Mouse (Mus musculus): ENCODE measurements around the gene Msln. TPM values are rescaled to one million over a fixed set of nuclear protein-coding genes. Genes with fewer than 3 reads are reported as not detected.
"Not testable (repeated sequence)": the region's sequence is repeated elsewhere in the genome, so short reads cannot be mapped to it uniquely, and the experiment has no call there.

Msln gene
- total RNA-seq, 2 experiments from 2014 or later = 21.2 to 28.5 TPM

DNA sequence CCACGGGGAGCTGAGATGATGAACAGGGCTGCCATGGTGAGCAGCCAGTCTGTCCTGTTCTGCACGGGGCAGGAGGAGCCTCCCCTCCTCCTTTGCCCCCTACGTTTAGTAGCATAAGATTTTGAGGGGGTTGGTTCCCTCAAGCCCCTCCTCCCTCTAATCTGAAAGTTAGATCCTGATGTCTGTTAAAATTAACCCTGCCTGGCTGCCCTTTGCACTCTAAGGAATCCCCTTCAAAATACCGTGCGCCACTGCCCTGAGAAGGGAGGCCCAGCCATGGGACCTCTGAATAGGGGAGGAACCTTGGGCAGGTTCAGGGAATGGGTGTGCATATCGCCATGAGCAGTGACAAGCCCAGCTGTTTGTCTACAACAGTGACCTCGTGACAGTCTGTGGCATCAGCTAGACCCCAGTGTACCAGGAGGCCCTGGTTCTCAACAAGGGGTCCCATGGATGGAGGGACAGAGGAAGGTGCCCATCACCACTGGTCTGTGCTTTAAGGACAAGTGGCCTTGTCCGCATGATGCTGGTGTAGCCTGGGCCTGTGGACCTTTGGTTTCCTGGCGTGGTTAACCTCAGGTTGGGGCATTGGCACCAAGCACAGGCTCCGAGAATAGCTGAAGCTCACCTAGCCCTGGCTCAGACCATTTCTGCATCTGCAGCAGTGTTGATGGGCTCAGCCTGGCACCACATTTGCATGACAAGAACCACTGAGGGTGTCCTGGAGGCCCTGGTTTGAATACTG, 21.3 kb upstream of the Msln start:
- intact Hi-C loops (cut with DNase I) = loop anchor here (10.0 kb wide), 1 partner anchor 479 kb away; the partner anchor contains the start of gene Luc7l
- DNase-seq (ENCODE audit: low spot score) = no peak

DNA sequence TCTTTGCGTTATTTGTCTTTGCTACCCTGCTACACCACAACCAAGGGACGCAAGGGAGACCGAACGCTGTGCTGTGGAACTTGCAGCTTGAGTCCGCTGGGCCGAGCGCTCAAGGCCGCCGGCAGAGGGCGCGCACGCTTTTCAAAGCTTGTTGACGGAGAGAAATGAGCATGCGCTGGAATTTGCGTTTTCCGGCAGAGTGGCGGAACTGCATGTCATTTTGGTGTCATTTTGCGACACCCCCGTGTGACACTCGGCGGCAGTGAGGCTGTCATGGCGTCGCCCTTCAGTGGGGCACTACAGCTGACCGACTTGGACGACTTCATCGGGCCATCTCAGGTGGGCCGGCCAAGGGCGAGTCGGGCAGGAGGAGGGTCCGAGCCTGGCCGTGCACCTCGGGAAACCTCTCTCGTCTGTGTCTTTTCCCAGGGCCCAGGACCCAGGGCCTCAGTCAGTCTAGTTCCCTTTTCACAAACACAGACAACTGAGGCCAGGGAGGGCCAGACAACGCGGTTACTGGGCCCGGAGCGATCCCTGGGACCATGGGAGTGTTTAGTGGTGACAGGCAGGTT, 19.5 kb upstream of the Msln start, which contains the start of gene Narfl:
Gene Narfl (plus strand): TSS at position 228 of the 572 bp plus-strand sequence.
- intact Hi-C loops (cut with DNase I) = loop anchor here (1.0 to 10.0 kb wide), 2 partner anchors 28 to 481 kb away; partner anchors contain the start of gene Luc7l
- DNase-seq (ENCODE audit: low spot score) = peak; percentile 89

DNA sequence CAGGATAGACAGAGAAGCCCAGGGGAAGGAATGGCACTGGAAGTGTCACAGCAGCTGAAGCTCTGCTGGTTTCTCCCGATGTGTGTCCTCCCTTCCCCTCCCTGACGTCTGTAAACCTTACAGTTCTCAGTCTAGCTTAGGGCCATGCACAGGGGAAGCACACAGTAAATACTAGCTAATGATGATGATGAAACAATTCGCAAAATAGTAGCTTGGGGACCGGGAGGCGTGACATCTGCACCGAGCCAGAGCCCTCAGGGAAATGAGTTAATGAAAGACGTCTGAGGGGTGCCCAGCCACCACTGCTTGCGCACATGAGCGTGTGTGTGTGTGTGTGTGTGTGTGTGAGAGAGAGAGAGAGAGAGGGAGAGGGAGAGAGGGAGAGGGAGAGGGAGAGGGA, 15.2 kb upstream of the Msln start:
- intact Hi-C loops (cut with DNase I) = no loop called here
- DNase-seq (ENCODE audit: low spot score) = no peak

DNA sequence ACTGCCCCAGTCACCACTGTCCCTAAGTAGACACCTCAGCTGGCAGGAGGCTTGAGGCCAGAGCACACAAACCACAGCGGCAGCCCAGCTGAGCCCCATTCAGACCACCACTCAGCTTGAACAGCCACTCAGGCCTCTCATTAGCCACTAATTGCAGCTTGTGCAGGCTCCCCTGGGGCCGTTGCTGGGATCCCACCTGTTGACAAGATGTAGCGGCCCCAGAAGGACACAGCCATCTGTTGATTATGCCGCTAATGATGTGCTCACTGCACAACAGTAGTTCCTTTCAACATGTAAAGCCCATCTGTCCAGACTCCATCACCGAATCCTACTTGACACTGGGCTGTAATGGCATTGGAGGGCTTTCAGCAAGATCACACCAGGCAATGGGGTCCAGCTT, 11.7 kb upstream of the Msln start:
- intact Hi-C loops (cut with DNase I) = no loop called here
- no peak for DNase-seq (ENCODE audit: low spot score)

DNA sequence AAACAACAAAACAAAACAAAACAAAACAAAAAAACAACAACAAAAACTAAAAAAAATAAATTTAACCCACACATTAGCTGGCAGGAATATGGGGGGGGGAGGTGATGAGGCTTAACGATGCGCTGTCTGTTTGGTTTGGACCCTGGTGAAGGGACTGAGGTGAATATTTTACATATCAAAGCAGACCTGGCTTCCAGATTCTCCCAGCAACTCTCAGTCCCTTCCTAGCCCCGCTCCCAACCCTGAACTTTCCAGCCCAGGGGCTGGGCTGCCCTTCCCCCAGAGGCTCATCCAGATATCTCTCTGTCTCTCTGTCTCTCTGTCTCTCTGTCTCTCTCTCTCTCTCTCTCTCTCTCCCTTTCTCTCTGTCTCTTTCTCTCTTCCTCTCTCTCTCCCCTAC, 8.4 kb upstream of the Msln start:
- no peak for DNase-seq (ENCODE audit: low spot score)
- intact Hi-C loops (cut with DNase I) = no loop called here

DNA sequence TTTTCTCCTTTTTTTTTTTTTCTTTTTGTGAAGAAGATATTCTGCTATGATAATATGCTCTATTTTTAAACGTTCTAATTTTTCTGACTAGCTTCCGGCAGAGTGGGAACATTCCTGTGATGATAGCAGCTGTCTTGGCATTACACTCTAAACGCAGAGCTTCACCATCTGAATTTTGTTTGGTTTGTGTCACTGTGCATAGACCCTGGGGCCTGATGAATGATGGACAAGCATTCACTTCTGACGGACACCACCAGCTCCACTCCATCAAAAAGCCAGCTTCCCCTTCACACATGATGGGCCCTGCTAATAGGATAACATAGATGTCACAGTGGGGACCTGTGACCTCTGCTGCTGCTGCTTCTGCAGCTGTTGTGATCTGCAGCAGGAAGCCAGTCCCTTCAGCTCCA, 7.4 kb upstream of the Msln start:
- DNase-seq (ENCODE audit: low spot score) = no peak
- intact Hi-C loops (cut with DNase I) = no loop called here

DNA sequence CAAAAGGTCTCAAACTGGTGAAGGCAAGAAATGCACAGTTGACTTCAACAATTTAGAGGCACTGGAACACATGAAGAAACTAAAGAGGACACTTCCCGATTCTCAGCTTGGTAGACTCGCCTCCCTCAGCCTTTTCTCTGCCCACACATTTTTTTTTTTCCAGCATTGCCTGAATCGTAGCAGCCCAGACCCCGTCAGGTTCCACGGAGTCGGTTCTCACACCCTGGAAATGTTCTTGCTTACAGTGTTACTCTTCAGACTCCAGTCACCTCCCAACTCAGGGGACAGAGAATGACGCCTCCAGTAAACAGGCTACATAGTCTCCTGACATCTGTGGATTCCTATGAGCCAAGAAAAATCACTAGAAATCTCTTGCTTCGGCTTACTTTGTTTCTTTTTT, 6.0 kb upstream of the Msln start:
- intact Hi-C loops (cut with DNase I) = no loop called here
- no peak for DNase-seq (ENCODE audit: low spot score)

DNA sequence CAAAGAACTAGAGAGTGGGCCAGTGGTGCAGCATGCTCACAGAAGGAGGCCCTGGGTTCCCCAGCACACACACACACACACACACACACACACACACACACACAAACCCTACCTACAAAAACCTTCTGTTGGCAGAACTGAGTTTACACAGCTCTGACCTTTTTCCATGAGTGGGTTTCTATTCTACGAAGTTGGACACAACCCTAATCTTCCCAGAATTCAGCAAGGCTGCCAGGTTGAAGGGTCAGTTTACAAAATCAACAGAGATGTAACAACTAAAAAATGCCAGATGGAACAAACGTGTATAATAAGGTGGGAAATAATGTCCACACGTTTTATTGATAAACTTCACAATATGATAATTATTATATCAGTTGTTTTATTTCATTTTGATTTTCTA, 3.5 kb upstream of the Msln start:
- DNase-seq (ENCODE audit: low spot score) = no peak
- intact Hi-C loops (cut with DNase I) = no loop called here

DNA sequence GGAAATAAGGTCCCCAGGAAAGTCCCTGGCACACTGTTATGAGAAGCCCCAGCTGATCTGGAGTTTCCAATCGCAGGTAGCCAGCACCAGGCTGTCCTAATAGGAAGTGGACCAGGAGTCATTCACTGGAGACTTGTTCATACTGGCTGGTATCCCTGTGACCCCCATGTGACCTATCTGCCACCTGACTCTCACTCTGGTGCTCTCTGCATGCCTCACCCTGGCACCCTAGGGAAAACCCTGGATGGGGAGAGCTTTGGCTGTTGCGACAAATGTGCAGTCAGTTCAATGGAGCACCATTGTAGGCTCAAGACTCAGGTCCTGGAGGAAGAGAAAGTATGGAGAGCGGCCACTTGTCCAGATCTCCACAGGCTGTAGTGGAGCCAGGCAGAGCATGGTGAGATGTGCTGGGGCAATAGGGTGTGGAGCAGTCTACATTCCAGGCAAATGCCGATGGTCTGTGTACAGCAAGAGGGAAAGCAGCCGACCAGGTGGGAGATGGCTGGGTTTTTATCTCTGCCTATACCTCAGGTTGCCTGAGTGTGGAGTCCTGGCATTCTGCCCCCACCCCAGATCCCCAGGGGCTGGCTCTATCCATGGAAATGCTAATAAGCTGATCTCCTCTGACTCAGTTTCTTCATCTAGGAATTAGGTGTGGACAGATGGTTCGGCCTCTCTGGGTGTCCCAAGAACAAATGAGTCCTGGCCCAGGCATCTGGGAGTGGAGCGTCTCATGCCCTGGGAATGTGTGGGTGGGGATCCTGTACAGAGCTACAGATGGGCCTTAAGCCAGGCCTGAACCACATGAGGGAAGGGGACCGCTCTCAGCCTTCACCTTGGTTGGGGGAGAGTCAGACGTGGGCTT, 2.4 kb upstream of the Msln start:
- DNase-seq (ENCODE audit: low spot score) = no peak
- intact Hi-C loops (cut with DNase I) = no loop called here

DNA sequence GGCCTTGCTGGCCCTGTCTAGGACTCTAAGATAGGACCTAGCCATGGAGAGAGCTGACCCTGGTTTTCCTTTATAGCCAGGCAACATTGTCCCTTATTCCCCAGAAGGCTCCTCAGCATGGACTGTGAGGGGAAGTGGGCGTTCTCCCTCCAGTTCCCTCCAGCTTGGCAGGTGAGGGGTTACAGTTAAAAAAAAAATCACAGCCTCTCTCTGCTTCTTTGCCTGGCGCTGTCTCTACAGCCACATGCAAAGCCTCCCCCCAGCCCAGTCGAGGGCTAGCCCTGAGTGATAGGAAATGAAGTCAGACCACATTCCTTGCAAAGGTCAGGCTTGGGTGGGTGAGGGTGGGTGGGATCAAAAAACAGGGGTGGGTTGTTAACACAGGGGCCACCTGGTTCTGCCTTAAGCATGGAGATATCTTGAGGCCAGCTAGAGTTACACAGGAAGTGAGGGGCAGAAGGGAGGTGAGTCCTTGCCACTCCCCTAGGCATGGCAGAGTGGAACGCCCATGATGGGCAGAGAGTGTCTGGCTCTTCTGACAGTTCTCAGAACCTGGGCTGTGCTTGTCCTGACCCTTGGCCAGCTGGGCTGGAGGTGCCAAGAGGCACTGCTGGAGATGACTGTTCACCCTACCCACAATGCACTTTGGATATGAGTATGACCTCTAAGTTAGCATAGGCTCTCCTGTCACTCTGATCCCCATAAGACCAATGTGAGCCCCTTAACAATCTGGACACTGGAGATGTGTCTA, 1.6 kb upstream of the Msln start:
- intact Hi-C loops (cut with DNase I) = no loop called here
- no peak for DNase-seq (ENCODE audit: low spot score)

DNA sequence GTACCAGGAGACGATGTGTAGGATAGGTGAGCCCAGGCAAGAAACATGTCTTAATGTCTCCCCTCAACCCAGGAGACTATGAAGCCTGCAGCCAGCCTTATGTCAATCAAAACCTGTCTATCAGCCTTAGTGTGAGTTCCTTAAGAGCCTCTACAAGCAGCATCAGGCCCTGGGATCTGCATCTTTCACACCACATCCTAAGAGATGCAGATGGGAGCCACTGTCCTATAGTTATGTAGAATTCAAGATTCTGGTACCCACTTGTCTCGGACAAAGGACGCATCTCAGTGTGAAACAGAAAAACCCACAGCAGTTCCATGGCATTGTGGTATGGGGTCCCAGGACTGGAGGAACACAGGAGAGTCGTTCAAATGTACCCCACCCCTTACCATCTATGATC, 908 bp upstream of the Msln start:
- no peak for DNase-seq (ENCODE audit: low spot score)
- intact Hi-C loops (cut with DNase I) = no loop called here

DNA sequence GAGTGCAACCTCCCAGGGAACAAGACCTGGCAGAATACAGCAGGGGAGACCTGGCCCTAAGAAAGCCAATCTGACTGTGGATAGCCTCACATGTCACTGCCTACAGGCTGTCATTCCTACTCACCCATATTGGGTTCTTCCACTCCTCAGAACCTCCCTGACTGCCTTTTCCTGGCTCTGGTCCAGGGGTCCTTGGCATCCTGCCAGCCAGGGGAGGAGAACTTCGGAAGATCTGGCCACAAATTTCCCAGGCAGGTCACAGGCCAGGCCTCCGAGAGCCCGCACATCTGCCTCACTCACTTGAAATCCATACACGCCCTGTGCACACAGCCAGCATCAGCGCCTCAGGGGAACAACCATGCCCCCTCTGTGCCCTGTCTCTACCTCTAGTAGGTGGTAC, 2.7 kb downstream of the Msln start:
- intact Hi-C loops (cut with DNase I) = no loop called here
- no peak for DNase-seq (ENCODE audit: low spot score)

DNA sequence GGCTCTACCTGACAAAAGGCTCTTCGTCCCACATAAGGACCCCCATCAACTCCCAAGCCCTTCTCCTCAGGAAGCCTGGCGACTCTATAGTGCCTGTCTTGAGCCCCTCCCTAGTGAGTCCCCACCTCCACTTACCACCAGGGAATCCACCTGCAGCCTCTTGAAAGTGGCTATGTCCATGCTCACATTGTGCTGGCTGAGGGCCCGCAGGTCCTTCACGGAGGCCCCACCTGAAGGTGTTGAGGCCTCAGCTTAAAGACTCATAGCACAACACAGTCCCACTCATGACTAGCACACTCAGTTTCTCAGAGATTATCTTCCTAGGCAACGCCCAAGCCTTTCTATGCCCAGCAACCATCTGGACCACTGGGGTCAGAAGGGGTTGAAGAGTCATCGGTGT, 4.9 kb downstream of the Msln start:
- DNase-seq (ENCODE audit: low spot score) = no peak
- intact Hi-C loops (cut with DNase I) = no loop called here

DNA sequence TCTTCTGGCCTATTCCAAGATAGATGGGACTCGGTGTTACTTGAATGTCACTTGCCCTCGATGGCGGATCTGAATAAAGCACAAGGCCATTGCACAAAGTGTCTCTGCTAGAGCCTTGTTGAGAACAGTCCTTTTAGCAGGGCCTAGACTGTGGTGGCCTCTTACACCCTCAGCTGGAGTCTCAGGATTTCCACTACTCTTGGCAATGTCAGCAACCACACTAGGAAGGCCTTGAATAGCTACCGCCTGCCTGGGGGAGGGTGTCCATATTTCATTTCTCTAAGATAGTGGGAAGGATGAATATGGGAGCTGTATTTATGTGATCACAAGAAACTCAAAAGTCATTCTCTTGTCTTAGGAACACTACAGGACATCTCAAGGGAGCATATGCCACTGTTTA, 5.9 kb downstream of the Msln start:
- intact Hi-C loops (cut with DNase I) = no loop called here
- DNase-seq (ENCODE audit: low spot score) = no peak

DNA sequence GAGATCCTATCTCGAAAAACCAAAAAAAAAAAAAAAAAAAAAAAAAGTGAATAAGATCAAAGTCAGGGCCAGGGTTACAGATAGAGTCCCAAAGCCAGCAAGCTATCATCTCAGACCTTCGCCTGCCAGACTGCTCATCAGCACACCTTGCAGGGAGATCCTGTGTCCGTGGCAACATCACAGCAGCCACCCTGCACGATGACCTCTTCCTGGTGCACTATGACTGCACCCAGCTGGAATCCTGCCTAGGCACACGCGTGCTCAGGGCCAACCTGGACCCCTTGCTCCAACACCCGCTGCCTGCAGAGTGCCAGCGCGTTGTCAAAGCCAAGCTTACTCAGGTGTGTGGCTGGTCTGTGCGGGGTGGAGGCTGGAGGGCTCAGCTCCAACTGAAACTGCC, 9.9 kb downstream of the Msln start:
- intact Hi-C loops (cut with DNase I) = no loop called here
- no peak for DNase-seq (ENCODE audit: low spot score)

DNA sequence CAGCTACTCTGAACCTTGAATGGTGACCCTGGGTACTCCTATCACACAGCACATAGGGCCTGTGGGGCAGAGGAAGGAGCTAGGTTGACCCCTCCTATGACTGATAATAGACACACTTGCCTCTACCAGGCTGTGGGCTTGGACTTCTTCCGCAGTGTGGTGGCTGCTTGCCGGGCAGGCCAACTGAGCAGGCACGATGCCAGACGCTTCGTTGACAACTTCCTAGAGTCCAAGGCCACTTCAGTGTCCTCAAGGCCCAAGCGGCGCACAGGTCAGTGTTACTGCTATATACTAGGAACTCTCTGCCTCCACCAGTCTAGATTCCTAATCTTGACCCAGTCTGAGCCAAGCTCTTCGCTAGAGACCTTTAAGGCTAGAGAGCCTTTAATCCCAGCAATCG, 10.3 kb downstream of the Msln start:
- intact Hi-C loops (cut with DNase I) = no loop called here
- no peak for DNase-seq (ENCODE audit: low spot score)

DNA sequence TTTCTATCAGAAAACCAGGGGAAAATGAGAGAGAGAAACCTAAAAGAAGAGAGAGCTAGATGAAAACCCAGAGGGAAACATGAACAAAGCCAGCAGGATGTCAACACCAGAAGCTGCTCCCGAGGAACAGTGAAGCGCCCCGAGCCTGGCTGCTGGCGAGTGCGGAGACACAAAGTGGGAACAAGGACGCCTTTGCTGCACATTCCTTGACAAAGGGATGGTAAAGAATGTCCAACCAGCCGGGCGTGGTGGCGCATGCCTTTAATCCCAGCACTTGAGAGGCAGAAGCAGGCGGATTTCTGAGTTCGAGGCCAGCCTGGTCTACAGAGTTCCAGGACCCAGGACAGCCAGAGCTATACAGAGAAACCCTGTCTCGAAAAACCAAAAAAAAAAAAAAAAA, 12.7 kb downstream of the Msln start:
- intact Hi-C loops (cut with DNase I); DNase-seq (ENCODE audit: low spot score): not testable (repeated sequence)

DNA sequence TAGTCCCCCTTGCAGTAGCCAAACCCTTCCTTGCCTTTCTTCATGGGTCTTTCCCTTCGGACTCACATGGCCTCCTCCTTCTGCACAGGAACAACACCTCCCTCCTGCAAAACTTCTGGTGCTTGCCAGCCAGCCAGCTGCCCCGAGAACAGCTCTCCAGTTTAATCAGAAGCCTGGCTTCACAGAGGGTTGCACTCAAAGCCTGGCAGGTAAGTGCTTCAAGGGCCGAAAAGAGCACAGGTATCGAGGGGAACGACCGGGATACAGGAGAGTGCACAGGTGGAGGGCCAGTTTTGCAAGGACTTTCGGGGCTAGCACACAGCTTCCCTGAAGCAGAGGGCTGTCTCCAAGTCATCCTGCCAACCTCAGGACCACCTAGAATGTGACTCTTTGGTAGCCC, 15.3 kb downstream of the Msln start:
- intact Hi-C loops (cut with DNase I) = no loop called here
- DNase-seq (ENCODE audit: low spot score) = no peak

DNA sequence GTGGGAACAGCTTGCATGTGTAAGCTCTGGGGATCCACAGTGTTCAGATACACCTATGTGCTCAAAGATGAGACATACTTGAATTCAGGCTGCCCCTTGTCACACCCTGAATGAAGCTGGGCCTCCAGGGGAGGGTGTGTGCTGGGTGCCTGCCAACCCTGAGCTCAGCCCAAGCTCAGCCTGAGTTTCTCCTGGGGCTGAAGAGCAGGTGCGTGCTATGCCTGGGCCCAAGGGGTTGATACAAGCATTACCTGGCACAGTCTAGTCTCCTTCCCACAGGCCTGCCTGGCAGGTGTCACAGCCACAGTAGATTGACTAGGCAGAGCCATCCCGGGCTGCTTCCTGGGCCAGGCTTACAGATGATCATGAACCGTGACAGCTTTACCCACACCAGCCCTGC, 18.4 kb downstream of the Msln start, which contains the start of gene Mslnl:
Gene Mslnl (plus strand): TSS at position 298 of the 400 bp plus-strand sequence.
- no peak for DNase-seq (ENCODE audit: low spot score)
- intact Hi-C loops (cut with DNase I) = no loop called here

DNA sequence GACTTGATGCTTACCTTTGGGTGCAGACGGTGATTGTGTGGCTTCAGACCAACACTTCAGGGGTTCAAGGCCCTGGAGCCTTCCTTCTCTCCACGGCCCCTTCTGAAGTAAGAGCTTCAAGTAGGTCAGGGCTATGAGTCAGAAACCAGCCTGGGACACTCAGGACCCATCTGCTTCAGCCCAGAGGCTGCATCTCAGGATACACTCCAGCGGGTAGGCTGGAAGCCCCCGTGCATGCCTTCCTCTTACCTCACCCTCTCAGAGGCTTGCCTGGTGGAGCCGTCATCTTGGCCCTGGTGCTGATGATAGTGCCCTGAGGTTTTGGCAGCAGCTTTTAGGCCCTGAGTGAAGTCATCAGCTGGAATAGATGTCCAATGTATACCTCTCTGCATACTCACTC, 18.9 kb downstream of the Msln start:
- no peak for DNase-seq (ENCODE audit: low spot score)
- intact Hi-C loops (cut with DNase I) = no loop called here
